21 mouse cellular contexts compared by ENCODE assay signal in the genomic region with DNA sequence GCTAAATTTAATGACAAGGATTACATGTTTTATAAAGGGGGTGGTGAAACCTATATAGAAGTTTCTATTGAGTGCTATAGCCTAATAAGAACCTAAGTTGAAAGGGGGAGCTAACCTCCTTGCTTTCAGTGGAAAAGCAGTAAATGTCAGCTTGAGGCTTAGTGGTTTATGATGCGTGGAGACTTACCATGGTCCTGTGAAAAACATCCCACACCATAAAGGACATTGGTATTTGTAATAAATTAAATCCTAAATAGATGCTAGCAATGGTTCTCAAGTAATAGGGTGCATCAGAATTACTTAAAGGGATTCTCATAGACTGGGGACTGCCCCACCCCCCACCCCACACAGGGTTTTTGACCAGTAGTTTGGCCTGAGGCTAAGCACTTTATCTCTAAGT. TPM values are rescaled to one million over a fixed set of nuclear protein-coding genes. Genes with fewer than 3 reads are reported as not detected.
DNase-seq lines count a peak whose midpoint lies in the region; ATAC-seq and TF ChIP-seq lines count a peak whose summit lies in the region.
"Had no signal": no experiment of that assay in that cellular context is flagged by ENCODE, and none has a peak within 500 bp of the region (broad histone marks: within the 10 kb centered on the region; RNA-seq: fewer than 3 reads in every experiment).

No protein-coding gene starts in this region.

- no peak for DNase-seq in kidney, adult 9 months
- peak; percentile 66 for DNase-seq in kidney, postnatal 0 days (ENCODE audit: low spot score)
- DNase-seq in kidney, postnatal 4 days: no peak
- no peak for DNase-seq in neural tube, embryonic 10.5 days (ENCODE audit: extremely low spot score, low spot score)
- DNase-seq in mesoderm, embryonic 11.5 days (ENCODE audit: low read depth, low spot score): peak; percentile 25
- no peak for DNase-seq in ovary, postnatal 14 days (ENCODE audit: low spot score)
- DNase-seq: adrenal gland, adult 8-10 months; adrenal gland, postnatal 14 days; adrenal gland, postnatal 36 days; cerebellum, adult 11-12 months; cerebellum, adult 2 months; cerebellum, adult 9-10 months; cerebellum, postnatal 10 days; cerebellum, postnatal 25 days had no signal

- H3K9ac ChIP-seq in kidney, embryonic 15.5 days: no peak overlapping the region
- H3K9ac ChIP-seq in kidney, postnatal 0 days (ENCODE audit: low read depth, low read length): no peak overlapping the region
- H3K9ac ChIP-seq in neural tube, embryonic 14.5 days (replicated peaks; ENCODE audit: low read depth, low read length): no peak overlapping the region
- H3K9ac ChIP-seq: embryonic facial prominence, embryonic 12.5 days; forebrain, embryonic 13.5 days; forebrain, embryonic 15.5 days had no signal

- H3K4me2 ChIP-seq in kidney, embryonic 15.5 days: no peak overlapping the region
- H3K4me2 ChIP-seq in kidney, postnatal 0 days (ENCODE audit: low read length): no peak overlapping the region
- H3K4me2 ChIP-seq in neural tube, embryonic 14.5 days (ENCODE audit: low read depth, low read length): no peak overlapping the region
- H3K4me2 ChIP-seq: embryonic facial prominence, embryonic 12.5 days; forebrain, embryonic 13.5 days; forebrain, embryonic 15.5 days had no signal

- no peak for TF ChIP-seq CTCF in kidney, postnatal 0 days (IDR thresholded peaks at IDR 0.05; ENCODE audit: low read depth)

- H3K27me3 ChIP-seq in kidney, embryonic 15.5 days: no peaks in the 10 kb centered on the region
- H3K27me3 ChIP-seq in kidney, postnatal 0 days (ENCODE audit: insufficient read depth, low read length): no peaks in the 10 kb centered on the region
- H3K27me3 ChIP-seq in neural tube, embryonic 14.5 days (ENCODE audit: control insufficient read depth, insufficient read depth, low read length): no peaks in the 10 kb centered on the region
- H3K27me3 ChIP-seq: embryonic facial prominence, embryonic 12.5 days; forebrain, embryonic 13.5 days; forebrain, embryonic 15.5 days had no signal

- H3K36me3 ChIP-seq in kidney, embryonic 15.5 days: no peaks in the 10 kb centered on the region
- H3K36me3 ChIP-seq in kidney, postnatal 0 days (ENCODE audit: insufficient read depth, low read length): no peaks in the 10 kb centered on the region
- H3K36me3 ChIP-seq in neural tube, embryonic 14.5 days (ENCODE audit: control insufficient read depth, insufficient read depth, low read length): no peaks in the 10 kb centered on the region
- H3K36me3 ChIP-seq: embryonic facial prominence, embryonic 10.5 days; embryonic facial prominence, embryonic 12.5 days; forebrain, embryonic 15.5 days had no signal

- H3K4me1 ChIP-seq in kidney, embryonic 15.5 days: 0 out of 2 replicates have a peak, but pooled peaks cover 7% of the 10 kb centered on the region
- H3K4me1 ChIP-seq in kidney, postnatal 0 days (replicated peaks; ENCODE audit: insufficient read depth, low read length): no peaks in the 10 kb centered on the region
- H3K4me1 ChIP-seq in neural tube, embryonic 14.5 days (ENCODE audit: control insufficient read depth, insufficient read depth, low read length): no peaks in the 10 kb centered on the region
- H3K4me1 ChIP-seq: embryonic facial prominence, embryonic 10.5 days; embryonic facial prominence, embryonic 12.5 days; forebrain, embryonic 13.5 days; forebrain, embryonic 15.5 days had no signal

- no peak overlapping the region for H3K27ac ChIP-seq in kidney, embryonic 15.5 days
- H3K27ac ChIP-seq in kidney, postnatal 0 days: no peak overlapping the region
- H3K27ac ChIP-seq in neural tube, embryonic 14.5 days (ENCODE audit: low read depth, low read length): no peak overlapping the region
- H3K27ac ChIP-seq: embryonic facial prominence, embryonic 10.5 days; embryonic facial prominence, embryonic 12.5 days; forebrain, embryonic 13.5 days; forebrain, embryonic 15.5 days had no signal

- WGBS in kidney, embryonic 15.5 days: 26% methylated on average over 1 of the region's 1 CpGs
- 6% methylated on average over 1 of the region's 1 CpGs for WGBS in kidney, postnatal 0 days
- 25% methylated on average over 1 of the region's 1 CpGs for WGBS in neural tube, embryonic 14.5 days

- ATAC-seq in kidney, embryonic 15.5 days (replicated peaks; ENCODE audit: low FRiP score): peak; percentile 74
- ATAC-seq in kidney, postnatal 0 days (replicated peaks; ENCODE audit: low FRiP score, low read depth): peak; percentile 52; the same call in 1 of the 2 replicates
- 0 out of 2 replicates have a peak, but pooled peaks have one; percentile 9 for ATAC-seq in neural tube, embryonic 14.5 days (ENCODE audit: low read depth)
- ATAC-seq: activated CD4-positive, CD25-positive, alpha-beta regulatory T cell, adult 4 months; forebrain, embryonic 13.5 days; forebrain, embryonic 15.5 days had no signal

- no peak overlapping the region for H3K4me3 ChIP-seq in kidney, embryonic 15.5 days (replicated peaks)
- H3K4me3 ChIP-seq in kidney, postnatal 0 days (replicated peaks; ENCODE audit: low read depth, low read length): no peak overlapping the region
- H3K4me3 ChIP-seq in neural tube, embryonic 14.5 days (ENCODE audit: low read depth, low read length): no peak overlapping the region
- H3K4me3 ChIP-seq: embryonic facial prominence, embryonic 10.5 days; embryonic facial prominence, embryonic 12.5 days; forebrain, embryonic 13.5 days; forebrain, embryonic 15.5 days had no signal

- H3K9me3 ChIP-seq in kidney, embryonic 15.5 days (replicated peaks): no peaks in the 10 kb centered on the region
- H3K9me3 ChIP-seq in kidney, postnatal 0 days (replicated peaks; ENCODE audit: low read length): no peaks in the 10 kb centered on the region
- no peaks in the 10 kb centered on the region for H3K9me3 ChIP-seq in neural tube, embryonic 14.5 days (ENCODE audit: control insufficient read depth, low read length)
- H3K9me3 ChIP-seq: embryonic facial prominence, embryonic 10.5 days; embryonic facial prominence, embryonic 12.5 days; forebrain, embryonic 13.5 days; forebrain, embryonic 15.5 days had no signal

RNA-seq across cellular contexts. Expression of gene Atg10, which starts 27.9 kb away (rescaled TPM):
- 12.6 and 13.4 TPM in 2 replicates for polyA plus RNA-seq in kidney, embryonic 15.5 days (2015; fragmentation: Nextera tagmentation; extraction: Ambion mirVana)
- polyA plus RNA-seq in kidney, postnatal 0 days (2015; fragmentation: Nextera tagmentation; extraction: Ambion mirVana): 18.8 and 19.9 TPM in 2 replicates
- polyA plus RNA-seq in neural tube, embryonic 14.5 days (2014; fragmentation: Nextera tagmentation; extraction: Ambion mirVana): 17.2 and 18.8 TPM in 2 replicates

Comparison
In these comparisons a context has a peak if more than half of its experiments do, and no peak if none do; other contexts are left out.
1. DNase-seq: peak in kidney, postnatal 0 days (single experiment) and mesoderm, embryonic 11.5 days (single experiment); none in kidney, adult 9 months (single experiment), kidney, postnatal 4 days (0 of 2), neural tube, embryonic 10.5 days (single experiment) and ovary, postnatal 14 days (single experiment).
2. ATAC-seq: peak in every context shown above with its lines; median percentile 74 in kidney, embryonic 15.5 days; 52 in kidney, postnatal 0 days; 9 in neural tube, embryonic 14.5 days.